Mouse (Mus musculus) midbrain, embryonic 16.5 days (tissue): Measurements from ENCODE around the gene Klrb1c. TPM values are rescaled to one million over a fixed set of nuclear protein-coding genes. Genes with fewer than 3 reads are reported as not detected.
"Not testable (repeated sequence)": the region's sequence is repeated elsewhere in the genome, so short reads cannot be mapped to it uniquely, and the experiment has no call there.

Experiments used
- ATAC-seq: fragments of 200-750 bp; cut with Nextera tagmentation; 2 replicates; pipeline ENCODE4 v1.8.0; 2017; ENCODE audit warnings: moderate TSS enrichment
- H3K27ac ChIP-seq: fragments of 300-500 bp; sonication (generic); 2 replicates; pipeline ENCODE4 v1.5.1; 2014; ENCODE audit warnings: mild to moderate bottlenecking, low read length, mixed read lengths
- H3K27me3 ChIP-seq: fragments of 300-500 bp; sonication (generic); 2 replicates; pipeline ENCODE4 v1.6.1; 2014; ENCODE audit warnings: low read depth, low read length, mixed read lengths; ENCODE audit not compliant: control insufficient read depth, insufficient read depth
- H3K36me3 ChIP-seq: fragments of 300-500 bp; sonication (generic); 2 replicates; pipeline ENCODE4 v1.6.1; 2014; ENCODE audit warnings: mild to moderate bottlenecking, low read length, moderate library complexity, mixed read lengths; ENCODE audit not compliant: control insufficient read depth, insufficient read depth
- H3K4me1 ChIP-seq: fragments of 300-500 bp; sonication (generic); 2 replicates; pipeline ENCODE4 v1.6.1; 2014; ENCODE audit warnings: mild to moderate bottlenecking, low read length, mixed read lengths; ENCODE audit not compliant: control insufficient read depth, insufficient read depth
- H3K4me2 ChIP-seq: fragments of 300-500 bp; sonication (generic); 2 replicates; pipeline ENCODE4 v1.6.1; 2014; ENCODE audit warnings: mild to moderate bottlenecking, low read length, mixed read lengths
- H3K4me3 ChIP-seq: fragments of 300-500 bp; sonication (generic); 2 replicates; pipeline ENCODE4 v1.5.1; 2014; ENCODE audit warnings: low read depth, mild to moderate bottlenecking, low read length, moderate library complexity, mixed read lengths
- H3K9ac ChIP-seq: fragments of 300-500 bp; sonication (generic); 2 replicates; pipeline ENCODE4 v1.6.1; 2014; ENCODE audit warnings: low read depth, low read length, mixed read lengths
- H3K9me3 ChIP-seq: fragments of 300-500 bp; sonication (generic); replicated peaks from 2 replicates; pipeline ENCODE4 v1.6.1; 2014; ENCODE audit warnings: mild to moderate bottlenecking, low read length, mixed read lengths; ENCODE audit not compliant: control insufficient read depth, poor library complexity, severe bottlenecking
- WGBS: fragments of 180-500 bp; shearing (Covaris S2); extraction: QIAGEN DNeasy Blood & Tissue Kit; methylation state at CpG from one replicate; pipeline ENCODE4 v1.1.7; 2014; 5-methylcytosine and 5-hydroxymethylcytosine counted together
- polyA plus RNA-seq: library from polyadenylated mRNA; unstranded; fragments of >200 nt; fragmentation: Nextera tagmentation; extraction: Ambion mirVana; gene quantifications from 2 replicates; pipeline ENCODE4 v1.2.1, GENCODE M21; 2015

The Klrb1c gene
- polyA plus RNA-seq, 1 experiment from 2014 or later = not detected

- not testable (repeated sequence) for H3K4me2 ChIP-seq, H3K9me3 ChIP-seq, H3K27me3 ChIP-seq, H3K9ac ChIP-seq, H3K27ac ChIP-seq, H3K36me3 ChIP-seq, ATAC-seq, H3K4me3 ChIP-seq, H3K4me1 ChIP-seq
- WGBS = 79% methylated on average over 6 of the region's 6 CpGs
Measured at GRCm38 (mm10) chr6:128747006-128747405, 42.0 kb downstream of the Klrb1c start.

DNA sequence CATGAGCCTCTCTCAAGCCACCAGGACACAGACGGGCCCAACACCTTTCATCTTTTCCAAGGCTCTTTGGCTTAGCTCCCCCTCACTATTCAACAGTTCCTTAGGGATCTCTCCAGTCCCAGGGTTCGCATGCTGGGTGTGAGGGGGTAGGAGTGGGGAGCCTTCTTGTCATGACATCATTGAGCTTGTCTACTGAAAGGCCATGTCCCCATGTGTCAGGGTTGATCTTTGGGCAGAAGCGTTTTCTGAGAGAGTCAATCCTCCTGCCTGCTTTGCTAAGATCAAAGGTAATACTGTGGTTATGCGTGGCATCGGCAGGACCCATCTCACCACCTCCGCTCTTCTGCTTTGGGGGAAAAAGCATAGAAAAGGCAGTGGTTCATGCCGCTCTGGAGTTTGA lies 51.6 kb downstream of the Klrb1c start:
- Histone ChIP-seq H3K9ac (no peak overlapping the region), H3K4me1 (no peaks in the 10 kb centered on the region), H3K36me3 (no peaks in the 10 kb centered on the region), H3K27me3 (no peaks in the 10 kb centered on the region), H3K4me3 (no peak overlapping the region), H3K27ac (no peak overlapping the region), H3K9me3 (no peaks in the 10 kb centered on the region), H3K4me2 (no peak overlapping the region)
- 83% methylated on average over 7 of the region's 7 CpGs for WGBS
- no peak for ATAC-seq

DNA sequence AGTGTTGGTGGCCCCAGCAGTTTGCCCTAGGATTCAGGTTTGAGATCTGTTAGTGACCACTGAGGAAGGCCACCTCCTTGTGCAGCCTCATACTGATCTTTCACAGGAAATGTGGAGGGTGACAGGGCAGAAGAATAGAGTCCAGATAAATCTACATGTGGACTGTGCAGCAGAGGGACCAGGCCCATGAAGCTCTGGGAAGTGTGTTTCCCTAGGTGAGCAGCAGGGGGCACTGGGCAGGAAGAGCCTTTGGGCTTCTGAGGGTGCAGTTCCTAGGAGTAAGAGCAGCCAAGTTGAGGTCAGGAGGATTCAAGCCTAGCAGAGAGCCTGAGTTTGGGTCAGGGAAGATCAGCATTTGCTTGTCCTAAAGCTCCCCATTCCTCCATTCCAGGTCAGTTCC lies 52.9 kb downstream of the Klrb1c start:
- Histone ChIP-seq H3K9me3 (no peaks in the 10 kb centered on the region), H3K36me3 (no peaks in the 10 kb centered on the region), H3K27ac (no peak overlapping the region), H3K4me2 (no peak overlapping the region), H3K4me1 (no peaks in the 10 kb centered on the region), H3K4me3 (no peak overlapping the region), H3K27me3 (no peaks in the 10 kb centered on the region), H3K9ac (no peak overlapping the region)
- no peak for ATAC-seq

DNA sequence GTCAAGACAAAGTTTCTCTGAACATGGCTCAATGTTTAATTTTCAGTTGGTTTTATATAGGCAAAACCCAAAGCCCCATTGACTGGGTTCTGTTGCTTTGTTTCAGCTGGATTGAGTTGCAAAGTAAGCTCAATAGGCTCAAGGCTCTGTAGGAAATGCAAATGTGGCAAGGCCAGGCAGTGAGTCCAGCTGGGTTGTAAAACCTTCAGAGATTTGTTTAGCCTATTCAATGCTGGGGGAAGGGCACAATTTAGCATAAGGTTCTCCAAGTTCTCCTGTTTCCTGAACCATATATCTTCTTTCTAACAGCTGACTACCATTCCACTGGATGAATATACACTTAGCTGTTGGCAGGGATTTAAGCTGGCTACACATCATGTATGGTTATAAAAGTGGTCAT lies 54.1 kb downstream of the Klrb1c start:
- no peak for ATAC-seq
- Histone ChIP-seq H3K9ac (no peak overlapping the region), H3K4me2 (no peak overlapping the region), H3K9me3 (no peaks in the 10 kb centered on the region), H3K4me1 (no peaks in the 10 kb centered on the region), H3K4me3 (no peak overlapping the region), H3K27me3 (no peaks in the 10 kb centered on the region), H3K36me3 (no peaks in the 10 kb centered on the region), H3K27ac (no peak overlapping the region)

GRCm38 (mm10) chr6:128733908-128734679 lies 54.9 kb downstream of the Klrb1c start:
- no peak overlapping the region for H3K4me2 ChIP-seq
- no peaks in the 10 kb centered on the region for H3K9me3 ChIP-seq
- H3K27me3 ChIP-seq = no peaks in the 10 kb centered on the region
- no peak for ATAC-seq
- no peak overlapping the region for H3K27ac ChIP-seq
- WGBS = 70% methylated on average over 5 of the region's 5 CpGs
- H3K36me3 ChIP-seq = no peaks in the 10 kb centered on the region
- H3K4me1 ChIP-seq = no peaks in the 10 kb centered on the region
- no peak overlapping the region for H3K4me3 ChIP-seq
- H3K9ac ChIP-seq = no peak overlapping the region

GRCm38 (mm10) chr6:128732032-128732431 lies 57.0 kb downstream of the Klrb1c start:
- Histone ChIP-seq H3K9ac (no peak overlapping the region), H3K4me1 (no peaks in the 10 kb centered on the region), H3K36me3 (no peaks in the 10 kb centered on the region), H3K27ac (no peak overlapping the region), H3K9me3 (no peaks in the 10 kb centered on the region), H3K4me2 (no peak overlapping the region), H3K4me3 (no peak overlapping the region), H3K27me3 (no peaks in the 10 kb centered on the region)
- no peak for ATAC-seq
- 86% methylated on average over 3 of the region's 3 CpGs for WGBS

Other genes starting within 250 kb of the Klrb1c start
- gene A2ml1, start 207.6 kb downstream of the Klrb1c start, polyA plus RNA-seq = 1.4 and 3.5 TPM in 2 replicates
- gene Klrb1a, start 165.7 kb downstream of the Klrb1c start, polyA plus RNA-seq = not detected in 2 replicates
- not detected in 2 replicates for gene Clec2h, start 126.8 kb downstream of the Klrb1c start, polyA plus RNA-seq
- 0.90 and 1.3 TPM in 2 replicates for gene Klrb1, start 66.2 kb downstream of the Klrb1c start, polyA plus RNA-seq
- gene Gm44511, start 37.1 kb upstream of the Klrb1c start, polyA plus RNA-seq = not detected in 2 replicates
- not detected in 2 replicates for gene Klrb1b, start 37.1 kb upstream of the Klrb1c start, polyA plus RNA-seq
- gene Clec2i, start 98.4 kb upstream of the Klrb1c start, polyA plus RNA-seq = not detected in 2 replicates
- 0.23 TPM in 1 of 2 replicates, not detected in the other for gene BC035044, start 101.9 kb upstream of the Klrb1c start, polyA plus RNA-seq
- not detected in 2 replicates for gene Clec2g, start 145.2 kb upstream of the Klrb1c start, polyA plus RNA-seq